Mouse (Mus musculus) small intestine, adult 2 months (tissue): ENCODE data around the gene Gtf2i. TPM values are rescaled to one million over a fixed set of nuclear protein-coding genes. Genes with fewer than 3 reads are reported as not detected.

Experiments used
- H3K27ac ChIP-seq: fragments of 200-500 bp; 2 replicates; pipeline ENCODE4 v1.5.1; 2012; ENCODE audit warnings: low read depth, low read length, control low read depth, inconsistent platforms; ENCODE audit not compliant: insufficient read depth
- H3K27me3 ChIP-seq: fragments of 200-500 bp; 2 replicates; pipeline ENCODE4 v1.6.1; 2012; ENCODE audit warnings: mild to moderate bottlenecking, moderate library complexity, low read length, inconsistent platforms; ENCODE audit not compliant: control insufficient read depth, insufficient read depth
- H3K36me3 ChIP-seq: fragments of 200-500 bp; 2 replicates; pipeline ENCODE4 v1.6.1; 2012; ENCODE audit warnings: mild to moderate bottlenecking, low read length, control low read depth, inconsistent platforms; ENCODE audit not compliant: control insufficient read depth, insufficient read depth
- H3K4me1 ChIP-seq: fragments of 200-500 bp; 2 replicates; pipeline ENCODE4 v1.6.1; 2012; ENCODE audit warnings: low read length, inconsistent platforms, mixed read lengths; ENCODE audit not compliant: control insufficient read depth, insufficient read depth, insufficient read length
- H3K4me3 ChIP-seq: fragments of 200-500 bp; 2 replicates; pipeline ENCODE4 v1.5.1; 2012; ENCODE audit warnings: low read depth, mild to moderate bottlenecking, control low read depth, inconsistent platforms, low read length, moderate library complexity
- CTCF ChIP-seq: fragments of 200-500 bp; IDR thresholded peaks from 2 replicates; pipeline ENCODE4 v1.5.1; 2012; ENCODE audit warnings: low read depth, mild to moderate bottlenecking, control low read depth, inconsistent platforms, low read length, moderate library complexity, mixed read lengths; ENCODE audit not compliant: insufficient replicate concordance, insufficient read length; ENCODE audit errors: extremely low read depth
- POLR2A ChIP-seq: fragments of 200-500 bp; IDR thresholded peaks from 2 replicates; pipeline ENCODE4 v1.6.1; 2012; ENCODE audit warnings: low read depth, mild to moderate bottlenecking, control low read depth, inconsistent platforms, low read length, moderate library complexity
- WGBS: fragments of 180-500 bp; shearing (Covaris S2); methylation state at CpG from one replicate; pipeline ENCODE4 v1.1.7; 2018; 5-methylcytosine and 5-hydroxymethylcytosine counted together
- polyA plus RNA-seq: library from polyadenylated mRNA; depleted of rRNA; stranded (reverse); fragments of >200 nt; gene quantifications from 2 replicates; pipeline ENCODE4 v1.2.3, GENCODE M21; 2012

Gene Gtf2i
- polyA plus RNA-seq, 1 experiment, result 34.0 TPM

GRCm38 (mm10) chr5:134332743-134333142 lies 18.2 kb upstream of the Gtf2i start:
- Histone ChIP-seq H3K4me3 (no peak overlapping the region), H3K4me1 (peaks cover 3% of the 10 kb centered on the region; the same call in 1 of the 2 replicates), H3K27ac (no peak overlapping the region), H3K27me3 (no peaks in the 10 kb centered on the region), H3K36me3 (no peaks in the 10 kb centered on the region)
- TF ChIP-seq POLR2A (no peak), CTCF (no peak)
- WGBS, result 30% methylated on average over 8 of the region's 8 CpGs

GRCm38 (mm10) chr5:134330082-134330481 lies 15.5 kb upstream of the Gtf2i start:
- peaks cover 8% of the 10 kb centered on the region; the same call in 1 of the 2 replicates for H3K4me1 ChIP-seq
- WGBS, result 47% methylated on average over 2 of the region's 2 CpGs
- no peak overlapping the region for H3K27ac ChIP-seq
- H3K4me3 ChIP-seq, result no peak overlapping the region
- TF ChIP-seq CTCF (no peak), POLR2A (no peak)
- H3K27me3 ChIP-seq, result no peaks in the 10 kb centered on the region
- no peaks in the 10 kb centered on the region for H3K36me3 ChIP-seq

- TF ChIP-seq POLR2A (no peak), CTCF (no peak)
- no peak overlapping the region for H3K27ac ChIP-seq
- H3K27me3 ChIP-seq, result no peaks in the 10 kb centered on the region
- no peaks in the 10 kb centered on the region for H3K36me3 ChIP-seq
- peaks cover 8% of the 10 kb centered on the region; the same call in 1 of the 2 replicates for H3K4me1 ChIP-seq
- WGBS, result 81% methylated on average over 4 of the region's 4 CpGs
- H3K4me3 ChIP-seq, result no peak overlapping the region
Measured at GRCm38 (mm10) chr5:134329311-134329710, 14.8 kb upstream of the Gtf2i start.

- no peak for TF ChIP-seq CTCF
- no peak for TF ChIP-seq POLR2A
- Histone ChIP-seq H3K4me3 (no peak overlapping the region), H3K27me3 (no peaks in the 10 kb centered on the region), H3K4me1 (peaks cover 8% of the 10 kb centered on the region; the same call in 1 of the 2 replicates), H3K36me3 (no peaks in the 10 kb centered on the region), H3K27ac (no peak overlapping the region)
- 88% methylated on average over 6 of the region's 6 CpGs for WGBS
Measured at GRCm38 (mm10) chr5:134328482-134329001, 14.0 kb upstream of the Gtf2i start.

GRCm38 (mm10) chr5:134325856-134326566 lies 11.5 kb upstream of the Gtf2i start:
- Histone ChIP-seq H3K4me3 (no peak overlapping the region), H3K36me3 (no peaks in the 10 kb centered on the region), H3K4me1 (peaks cover 8% of the 10 kb centered on the region; the same call in 1 of the 2 replicates), H3K27ac (peak overlapping the region; percentile 24), H3K27me3 (no peaks in the 10 kb centered on the region)
- TF ChIP-seq POLR2A, result no peak
- WGBS, result 30% methylated on average over 13 of the region's 13 CpGs

GRCm38 (mm10) chr5:134323869-134324268 lies 9.3 kb upstream of the Gtf2i start:
- WGBS, result 16% methylated on average over 2 of the region's 2 CpGs
- Histone ChIP-seq H3K27me3 (no peaks in the 10 kb centered on the region), H3K36me3 (no peaks in the 10 kb centered on the region), H3K4me3 (no peak overlapping the region), H3K4me1 (peaks cover 5% of the 10 kb centered on the region; the same call in 1 of the 2 replicates), H3K27ac (no peak overlapping the region)
- TF ChIP-seq CTCF, result no peak
- TF ChIP-seq POLR2A, result no peak

GRCm38 (mm10) chr5:134323311-134323710 lies 8.8 kb upstream of the Gtf2i start:
- no peak overlapping the region for H3K27ac ChIP-seq
- H3K4me1 ChIP-seq, result peaks cover 5% of the 10 kb centered on the region; the same call in 1 of the 2 replicates
- no peak overlapping the region for H3K4me3 ChIP-seq
- H3K27me3 ChIP-seq, result no peaks in the 10 kb centered on the region
- TF ChIP-seq CTCF (no peak), POLR2A (no peak)
- H3K36me3 ChIP-seq, result no peaks in the 10 kb centered on the region
- WGBS, result 81% methylated on average over 13 of the region's 13 CpGs

- Histone ChIP-seq H3K4me1 (peaks cover 5% of the 10 kb centered on the region; the same call in 1 of the 2 replicates), H3K36me3 (no peaks in the 10 kb centered on the region), H3K27me3 (no peaks in the 10 kb centered on the region), H3K4me3 (no peak overlapping the region), H3K27ac (no peak overlapping the region)
- TF ChIP-seq POLR2A (no peak), CTCF (no peak)
- whole genome bisulfite sequencing, result 79% methylated on average over 13 of the region's 13 CpGs
Measured at GRCm38 (mm10) chr5:134322355-134322754, 7.8 kb upstream of the Gtf2i start.
